Mouse (Mus musculus): ENCODE measurements around the gene Trabd2b.
A peak's percentile ranks its signal among the peaks of the same experiment; 100 is the strongest.

Trabd2b gene

DNA sequence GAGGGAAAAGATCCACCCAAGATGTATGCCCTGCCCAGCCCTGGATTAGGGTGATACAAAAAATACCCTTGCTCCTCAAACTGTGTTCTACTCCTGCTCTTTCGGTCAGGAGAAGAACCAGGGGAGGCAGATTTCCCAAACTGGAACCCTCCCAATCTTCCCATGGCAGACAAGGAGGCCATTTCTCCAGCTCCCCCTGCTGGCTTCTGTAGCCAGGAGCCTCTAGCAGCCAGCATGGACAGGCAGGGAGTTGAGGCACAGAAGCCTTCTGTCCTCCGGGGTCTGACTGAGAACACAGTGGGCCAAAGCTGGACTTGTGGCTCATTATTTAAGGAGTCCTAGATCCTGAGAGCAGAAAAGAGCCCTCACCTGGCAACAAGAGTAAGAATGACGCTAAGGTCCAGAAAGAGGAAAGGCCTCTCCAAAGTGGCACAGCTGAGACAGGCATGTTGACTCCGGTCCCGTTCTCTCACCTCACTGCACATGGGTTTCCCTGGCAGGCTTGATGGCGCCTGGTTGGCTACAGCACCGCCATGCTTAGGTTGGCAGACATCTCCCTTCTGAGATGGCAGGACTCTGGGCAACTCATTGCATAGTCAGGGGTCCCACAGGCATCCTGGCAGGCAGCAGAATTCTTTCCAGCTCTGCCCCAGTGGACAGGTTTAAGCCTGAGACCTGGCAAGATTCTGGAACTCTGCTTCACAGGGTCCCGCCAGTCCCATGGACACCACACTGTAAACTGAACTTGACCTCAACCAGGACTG, 204.8 kb downstream of the Trabd2b start:
- DNase-seq: no peak

DNA sequence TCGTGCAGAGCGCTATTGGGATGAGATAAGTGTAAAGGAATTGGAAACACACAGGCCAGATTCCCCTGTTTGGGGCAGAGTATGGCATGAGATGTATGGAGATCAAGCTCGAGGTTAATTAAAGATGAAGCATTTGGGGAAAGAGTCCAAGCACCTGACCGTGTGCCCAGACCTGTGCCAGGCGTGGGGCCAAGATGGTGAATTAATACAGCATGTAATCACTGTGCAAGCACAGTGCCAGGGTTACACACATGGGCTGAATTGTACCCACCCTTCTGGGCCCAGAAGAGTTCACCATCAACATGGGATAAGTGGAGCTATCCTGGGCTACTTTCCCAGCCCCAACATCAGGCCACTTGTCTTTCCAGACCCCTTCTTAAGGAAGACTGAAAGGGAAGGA, 205.5 kb downstream of the Trabd2b start:
- DNase-seq: no peak

DNA sequence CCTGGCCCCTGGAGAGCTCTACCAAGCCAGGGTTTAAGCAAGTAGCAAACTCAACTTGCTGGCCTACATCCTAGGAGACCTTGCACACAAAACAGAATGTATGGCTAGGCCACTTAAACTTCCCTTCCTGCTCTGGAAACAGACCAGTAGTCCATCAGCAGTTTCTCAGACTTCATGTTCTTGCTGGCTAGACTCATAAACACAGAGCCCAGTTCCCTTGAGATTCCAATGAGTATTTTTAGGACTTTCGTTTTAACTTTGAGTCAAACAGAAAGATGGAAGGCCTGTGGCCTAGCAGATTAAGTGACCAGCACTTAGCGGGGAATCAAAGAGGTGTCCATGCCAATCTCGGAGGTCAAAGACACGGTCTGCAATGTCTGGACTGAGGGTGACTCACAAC, 206.3 kb downstream of the Trabd2b start:
- no peak for DNase-seq

DNA sequence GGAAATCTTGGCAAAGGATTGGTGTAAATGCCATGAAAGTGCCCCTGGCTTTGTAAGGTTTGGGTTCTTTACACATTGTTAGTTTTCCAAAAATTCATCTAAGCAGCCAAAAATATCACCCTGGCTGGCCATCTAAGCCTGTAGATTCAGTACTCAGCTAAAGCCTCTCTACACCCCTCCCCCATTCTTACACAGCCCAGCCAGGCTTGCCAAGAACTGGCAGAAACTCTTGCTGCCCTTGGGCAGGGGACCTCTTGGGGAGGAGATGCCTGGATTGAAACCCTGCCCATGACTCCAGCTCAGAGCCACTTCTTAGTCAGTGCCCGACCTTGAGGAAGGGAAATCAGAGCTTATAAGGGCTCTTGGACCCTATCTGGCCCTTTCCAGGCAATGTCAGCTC, 207.6 kb downstream of the Trabd2b start:
- no peak for DNase-seq

DNA sequence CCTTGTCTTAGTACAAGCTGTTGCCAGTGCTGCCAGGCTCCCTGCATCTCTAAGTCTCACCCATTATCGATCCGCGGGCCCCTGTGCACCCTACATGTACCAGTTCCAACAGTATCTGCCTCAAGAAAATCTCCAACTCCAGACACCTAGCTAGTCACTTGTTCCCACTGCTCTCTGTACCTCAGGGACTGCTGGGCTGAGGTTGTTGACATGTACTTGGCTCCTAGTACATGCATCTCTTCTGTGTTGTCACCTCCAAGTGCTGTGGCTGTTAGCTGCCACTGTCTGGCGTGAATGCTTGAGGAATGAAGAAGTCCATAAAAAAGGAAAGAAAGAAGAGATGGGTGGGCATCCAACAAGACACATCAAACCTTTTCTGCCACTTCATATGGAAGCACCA, 209.2 kb downstream of the Trabd2b start:
- no peak for DNase-seq

DNA sequence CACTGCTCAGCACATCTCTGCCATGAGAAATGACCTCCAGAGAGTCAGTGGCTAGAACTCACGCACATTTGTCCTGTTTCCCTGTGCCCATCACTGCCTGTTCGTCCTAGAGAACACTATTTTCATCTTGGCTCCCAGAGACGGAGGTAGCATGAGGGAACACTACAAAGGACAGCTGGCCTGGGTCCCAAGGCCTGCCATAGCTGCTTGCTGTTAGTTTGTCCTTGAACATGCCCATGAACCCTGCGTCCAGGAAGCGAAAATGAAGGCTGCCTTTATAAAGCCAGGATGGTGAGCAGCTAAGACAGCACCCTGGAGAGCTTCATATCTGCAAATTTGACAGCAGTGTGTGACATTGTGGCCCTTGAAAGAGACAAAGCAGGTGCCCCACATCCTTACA, 216.4 kb downstream of the Trabd2b start:
- no peak for DNase-seq

DNA sequence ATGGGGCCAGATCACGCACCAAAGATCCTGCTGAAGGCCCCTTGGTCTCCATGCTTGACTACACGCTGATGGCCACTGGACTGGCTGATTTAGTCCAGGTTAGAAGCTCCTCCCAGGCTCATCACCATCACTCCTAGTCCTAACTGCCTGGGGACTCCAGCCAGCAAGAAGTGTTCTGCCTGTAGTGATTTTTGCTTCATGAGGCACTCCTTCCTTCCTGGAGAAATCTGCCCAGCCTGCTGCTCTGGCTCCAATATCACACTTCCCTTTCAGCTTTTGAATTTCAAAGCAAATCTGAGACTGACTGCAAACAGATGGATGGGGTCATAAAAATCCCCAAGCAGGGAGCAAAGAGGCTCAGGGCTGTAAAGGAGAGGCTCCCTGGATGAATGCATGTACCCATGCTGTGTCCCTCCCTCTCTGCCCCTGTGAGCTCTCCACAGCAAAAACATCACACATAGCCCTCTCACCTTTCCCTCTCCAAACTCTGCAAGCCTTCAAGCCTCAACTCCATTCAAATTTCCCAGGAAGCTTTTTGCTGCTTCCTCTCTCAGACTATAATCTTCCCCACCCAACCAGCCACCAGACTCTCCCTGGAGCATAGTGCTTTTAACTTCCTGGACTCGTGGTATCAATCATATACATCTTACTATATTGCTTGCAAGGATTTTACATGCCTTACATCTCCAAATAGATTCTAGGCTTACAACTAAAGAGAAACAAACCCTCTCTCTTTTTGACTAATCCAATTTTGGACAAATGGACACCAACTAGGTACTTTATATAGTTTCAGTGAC, 217.8 kb downstream of the Trabd2b start:
- DNase-seq: no peak

DNA sequence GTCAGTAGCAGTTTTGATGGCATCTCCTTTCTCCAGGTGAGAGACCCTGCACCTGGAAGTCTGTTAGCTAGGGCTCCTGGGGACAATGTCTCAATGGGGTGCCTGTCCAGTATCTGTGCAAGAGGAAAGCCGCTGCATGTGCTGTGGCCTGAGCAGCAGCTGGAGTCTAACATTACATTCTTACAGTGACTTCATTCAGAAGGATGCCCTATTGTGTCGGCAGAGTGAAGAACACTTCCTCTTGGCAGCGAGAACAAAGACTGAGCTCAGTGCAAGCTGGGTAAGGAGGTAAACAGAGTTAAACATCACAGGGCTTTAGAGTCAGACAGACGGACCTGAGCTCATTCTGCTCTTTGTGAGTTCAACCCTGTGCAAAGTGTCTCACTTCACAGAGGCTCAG, 218.8 kb downstream of the Trabd2b start:
- DNase-seq: no peak

DNA sequence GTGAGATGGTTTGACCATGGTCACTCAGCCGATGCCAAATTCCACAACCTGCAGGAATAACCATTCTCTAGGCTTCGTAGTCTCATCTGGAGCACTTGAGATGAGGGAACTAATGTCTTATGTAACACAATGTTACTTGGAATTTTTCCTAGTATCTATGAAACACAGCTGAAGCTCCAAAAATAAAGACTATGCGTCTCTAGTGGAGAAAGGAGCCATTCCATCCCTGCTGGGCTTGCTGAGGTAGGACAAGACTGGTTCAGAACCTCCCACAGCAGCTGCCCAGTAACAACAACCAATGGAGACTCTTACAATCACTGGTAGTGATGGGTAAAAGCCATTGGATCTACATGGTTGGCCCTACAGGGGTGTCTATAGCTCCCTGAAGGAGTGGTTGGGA, 219.4 kb downstream of the Trabd2b start:
- no peak for DNase-seq

DNA sequence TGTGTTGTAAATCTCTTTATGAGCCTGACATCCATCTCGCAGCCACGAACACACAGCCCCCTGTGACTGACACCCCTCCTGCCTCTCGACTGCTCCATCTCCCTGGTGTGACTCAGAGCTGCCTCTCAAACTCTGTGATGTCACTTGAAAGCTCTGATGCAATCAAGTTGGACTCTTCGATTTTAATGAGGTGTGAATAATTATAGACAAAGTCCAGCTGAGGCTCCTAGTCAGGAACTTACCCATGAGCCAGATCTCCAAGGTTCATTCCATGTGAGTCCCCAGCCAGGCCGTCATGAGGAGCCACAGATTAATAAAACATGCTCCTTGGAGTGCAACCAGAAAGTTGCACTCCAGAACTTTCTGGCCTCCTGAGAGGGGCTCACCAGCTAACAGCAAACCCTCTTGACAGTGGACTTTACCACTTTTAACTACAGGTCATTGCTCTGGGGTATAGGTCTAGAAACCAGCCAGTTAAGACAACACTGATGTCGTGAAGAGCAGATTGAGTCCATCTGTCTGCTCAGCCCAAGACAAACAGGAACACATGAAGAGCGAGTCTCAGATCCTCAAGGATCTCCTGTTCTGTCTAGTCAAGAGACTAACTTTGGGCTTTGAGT, 221.3 kb downstream of the Trabd2b start:
- no peak for DNase-seq

DNA sequence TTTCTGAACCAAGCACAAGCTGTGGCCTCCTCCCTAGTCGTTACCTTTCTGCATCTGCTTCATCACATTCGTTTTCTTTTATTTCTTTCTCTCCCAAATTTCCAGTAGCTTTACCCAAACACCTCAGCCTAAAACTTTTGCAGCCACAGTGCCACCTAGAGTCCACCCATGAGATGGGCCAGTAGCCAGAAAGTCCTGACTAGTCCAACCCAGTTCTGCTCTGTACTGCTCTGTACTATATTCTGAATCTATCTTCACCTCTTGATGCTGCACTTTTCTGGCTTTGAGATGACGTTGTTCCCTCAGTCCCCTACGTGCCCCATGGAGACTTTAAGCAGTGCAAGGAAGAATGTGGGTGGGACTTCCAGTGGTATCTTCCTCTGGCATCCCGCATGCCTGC, 229.4 kb downstream of the Trabd2b start:
- DNase-seq: no peak

DNA sequence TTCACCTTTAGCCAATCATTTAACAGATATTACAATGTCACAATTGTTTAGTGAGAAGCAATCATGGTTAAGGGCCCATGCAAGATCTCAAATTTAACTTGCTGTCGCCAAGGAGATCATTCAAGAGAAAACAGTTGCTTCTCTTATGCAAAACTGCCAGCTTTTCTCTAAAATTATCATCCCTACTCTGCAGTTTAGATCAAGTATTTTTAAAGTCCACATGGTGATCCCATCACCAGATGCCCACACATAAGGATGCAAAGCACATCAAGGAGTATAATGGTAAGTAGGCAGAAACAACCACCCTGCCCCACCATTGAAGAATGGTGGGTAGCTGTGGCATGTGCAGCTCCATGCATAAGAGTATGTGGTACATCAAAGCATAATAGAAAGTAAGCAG, 229.8 kb downstream of the Trabd2b start:
- no peak for DNase-seq

DNA sequence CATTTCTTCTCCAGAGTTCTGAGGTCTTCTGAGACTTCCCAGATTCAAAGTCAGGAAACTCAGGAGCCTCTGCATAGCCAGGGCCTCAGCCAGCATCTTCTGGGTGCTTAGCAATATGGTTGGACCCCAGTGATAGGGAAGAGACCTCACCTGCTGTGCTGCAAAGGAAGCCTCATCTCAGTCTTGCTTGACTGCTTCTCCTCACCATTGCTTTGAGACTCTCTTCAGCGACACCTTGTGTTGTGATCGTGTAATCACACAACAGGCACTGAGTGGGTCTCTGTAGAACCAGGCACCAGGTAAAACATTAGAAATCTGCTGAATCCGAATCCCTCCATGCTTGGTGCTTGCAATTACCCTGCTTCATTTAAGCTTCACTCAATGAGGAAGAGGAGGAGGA, 230.6 kb downstream of the Trabd2b start:
- DNase-seq: no peak

DNA sequence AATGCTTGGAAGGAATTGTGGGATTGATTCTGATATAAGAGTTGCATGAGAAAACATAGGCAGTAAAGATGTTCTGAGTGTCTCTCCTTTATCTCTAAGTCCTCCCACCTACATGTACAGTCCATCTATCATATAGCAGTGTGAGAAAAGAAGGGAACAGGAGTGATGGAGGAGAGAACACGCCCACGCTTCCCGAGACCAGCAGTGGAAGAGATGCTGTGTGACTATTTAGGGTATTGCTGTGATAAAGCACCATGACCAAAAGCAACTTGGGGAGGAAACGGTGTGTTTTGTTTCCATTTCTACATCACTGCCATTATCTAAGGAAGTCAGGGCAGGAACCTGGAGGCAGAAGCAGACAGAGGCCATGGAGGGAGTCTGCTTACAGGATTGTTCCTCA, 235.9 kb downstream of the Trabd2b start:
- no peak for DNase-seq

DNA sequence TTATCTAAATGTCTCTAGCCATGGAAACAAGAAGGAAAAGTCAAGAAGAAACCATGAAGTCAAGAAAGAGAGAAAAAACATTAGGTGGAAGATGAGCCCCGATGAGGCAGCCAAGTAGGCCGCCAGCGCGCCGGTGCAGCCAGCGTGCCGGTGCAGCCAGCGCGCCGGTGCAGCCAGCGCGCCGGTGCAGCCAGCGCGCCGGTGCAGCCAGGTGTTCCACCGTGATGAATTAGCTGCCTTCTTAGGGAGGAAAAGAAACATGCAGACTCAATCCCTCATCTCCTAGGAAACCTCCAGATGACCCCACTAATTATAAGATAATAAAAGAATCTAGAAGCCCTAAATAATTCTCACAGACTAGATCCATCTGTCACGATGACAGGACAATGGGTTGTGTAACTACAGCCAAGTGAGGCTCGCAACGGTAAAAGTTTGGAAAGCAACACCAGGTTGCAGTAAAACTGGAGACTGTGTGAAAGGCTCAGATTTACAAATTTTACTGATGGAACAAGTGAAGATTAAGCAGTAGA, 237.2 kb downstream of the Trabd2b start:
- no peak for DNase-seq

DNA sequence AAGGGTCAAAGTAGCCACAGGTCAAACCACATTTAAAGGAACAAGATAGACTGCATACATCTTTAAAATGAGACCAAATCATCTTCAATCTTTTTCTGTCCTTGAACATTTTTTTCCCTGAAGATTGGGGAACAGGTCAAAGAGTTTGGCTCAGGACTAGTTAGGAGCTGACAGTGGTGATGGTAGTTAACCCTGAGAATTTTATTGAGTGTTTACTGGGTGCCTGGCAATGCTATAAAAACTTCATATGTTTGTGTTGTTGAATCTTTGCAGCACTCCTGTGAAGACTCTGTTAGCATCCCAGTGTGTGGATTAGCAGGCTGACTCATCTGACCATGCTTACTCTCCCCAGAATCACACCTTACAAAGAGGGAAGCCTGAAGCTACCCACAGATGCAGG, 238.8 kb downstream of the Trabd2b start:
- no peak for DNase-seq

DNA sequence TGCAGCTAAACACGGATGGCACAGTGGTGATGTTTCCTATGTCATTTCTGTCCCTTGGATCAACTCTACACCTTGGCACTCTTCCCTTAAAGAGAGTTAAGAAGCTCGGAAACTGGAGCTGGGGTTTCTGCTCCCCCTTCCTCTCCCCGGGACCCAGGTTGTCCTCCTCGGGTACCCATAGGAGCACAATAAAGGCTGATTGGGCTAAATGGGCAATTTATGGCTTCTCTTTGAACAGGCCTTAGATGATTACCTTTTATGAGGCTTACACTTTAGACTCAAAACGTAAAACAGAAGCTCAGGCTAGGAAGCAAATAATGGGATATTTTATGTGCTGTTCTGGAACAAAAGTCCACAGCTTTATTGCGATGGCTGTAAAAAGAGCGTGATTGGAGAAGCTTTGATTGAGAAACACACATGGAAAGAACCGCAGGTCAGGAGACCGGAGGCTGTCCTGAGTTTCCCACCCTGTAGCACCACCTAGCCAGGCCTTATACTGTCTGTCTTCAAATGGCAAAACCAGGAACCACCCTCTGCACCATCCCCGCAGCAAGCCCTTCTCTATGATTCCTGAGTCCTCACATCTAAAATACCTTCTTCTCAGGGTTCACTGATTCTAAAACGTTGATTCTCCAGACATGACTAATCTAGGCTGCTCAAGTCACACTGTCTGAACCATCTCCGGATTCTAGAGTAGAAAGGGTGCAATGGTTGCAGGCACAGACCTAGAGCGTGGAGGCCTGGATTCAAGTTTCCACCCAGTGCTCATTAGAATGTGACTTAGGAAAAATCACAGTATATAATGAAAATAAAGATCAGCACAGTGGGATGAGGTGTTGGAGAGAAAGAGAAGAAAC, 240.5 kb downstream of the Trabd2b start:
- DNase-seq: no peak

DNA sequence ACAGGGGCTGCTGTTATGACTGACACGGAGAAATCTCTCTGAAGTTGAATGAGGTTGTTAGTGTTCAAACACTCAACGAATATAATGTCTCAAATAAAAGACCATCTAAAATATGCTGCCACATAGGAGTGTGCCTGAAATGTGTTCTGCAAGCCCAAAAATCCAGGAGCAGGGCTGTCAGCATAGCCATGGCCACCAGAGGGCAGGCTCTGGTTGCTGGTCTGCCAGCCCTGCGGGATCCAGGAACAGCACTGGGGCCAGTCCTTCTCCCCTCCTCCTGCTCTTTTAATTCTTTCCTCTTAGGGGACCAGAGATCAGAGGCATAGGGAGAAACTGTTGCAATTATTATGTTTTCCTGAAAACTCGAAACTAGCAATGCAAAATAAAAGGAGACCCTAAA, 241.2 kb downstream of the Trabd2b start:
- DNase-seq: peak; percentile 40 to 77

DNA sequence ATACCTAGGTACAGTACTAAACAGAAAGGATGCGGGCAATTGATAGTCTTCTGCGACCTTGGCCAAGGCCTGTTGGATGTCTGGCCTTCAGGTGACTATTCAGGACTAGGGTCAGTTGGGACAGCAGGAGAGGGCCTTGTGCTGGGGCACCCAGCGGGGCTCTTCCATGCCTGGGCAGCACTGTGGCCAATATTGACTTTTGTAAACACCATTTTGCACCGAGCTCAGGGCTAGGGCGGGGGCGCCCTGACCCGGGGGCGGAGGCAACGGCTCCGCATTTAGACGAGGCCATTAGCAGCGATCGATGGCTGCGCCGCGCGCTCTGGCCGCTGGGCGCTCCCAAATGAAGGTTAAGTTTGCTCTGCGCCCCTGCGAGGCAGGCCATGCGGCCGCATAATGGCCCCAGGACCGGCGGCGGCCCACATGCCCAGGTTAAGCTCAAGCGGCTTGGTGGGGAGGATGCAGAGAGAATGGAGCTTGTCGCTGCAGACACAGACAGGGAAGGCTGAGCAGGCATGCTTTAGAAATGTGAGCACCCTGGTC, 242.1 kb downstream of the Trabd2b start:
- DNase-seq: no peak

DNA sequence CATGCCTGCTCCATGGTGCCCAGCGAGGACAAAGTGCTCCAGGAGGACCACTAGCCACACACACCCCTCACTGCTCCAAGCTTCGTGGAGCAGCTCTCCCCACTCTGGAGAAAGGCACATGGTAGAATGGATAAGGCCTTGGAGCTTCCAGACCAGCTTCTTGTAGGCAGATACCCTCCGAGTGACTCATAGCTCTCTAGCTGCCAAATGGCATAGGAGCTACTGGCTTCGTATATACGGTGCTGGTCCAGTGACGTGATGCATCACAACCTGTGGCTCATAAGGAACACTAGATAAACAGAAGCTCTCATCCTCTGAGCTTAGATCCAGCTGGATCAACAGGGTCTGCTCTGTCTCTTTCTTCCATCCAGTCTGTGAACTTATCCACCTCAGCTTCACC, 244.0 kb downstream of the Trabd2b start:
- DNase-seq: no peak

DNA sequence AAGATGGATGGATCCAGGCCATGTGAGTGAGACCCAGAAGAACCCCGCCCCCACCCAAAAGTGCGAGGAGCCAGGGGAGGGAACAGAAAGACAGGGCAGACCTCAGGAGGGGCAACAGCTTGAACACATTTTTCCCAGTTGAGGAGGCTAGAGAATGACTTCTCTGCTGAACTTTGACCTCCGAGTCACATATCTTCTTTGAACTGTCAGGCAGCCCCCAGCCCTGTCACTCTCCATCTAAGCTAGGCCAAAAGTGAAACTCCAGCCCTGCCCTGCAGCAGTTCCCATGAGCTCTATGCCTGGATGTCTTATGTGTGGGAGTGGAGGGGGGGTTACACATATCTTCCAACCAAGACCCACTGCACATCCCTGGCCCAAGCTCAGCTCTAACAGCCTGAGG, 244.5 kb downstream of the Trabd2b start:
- no peak for DNase-seq

DNA sequence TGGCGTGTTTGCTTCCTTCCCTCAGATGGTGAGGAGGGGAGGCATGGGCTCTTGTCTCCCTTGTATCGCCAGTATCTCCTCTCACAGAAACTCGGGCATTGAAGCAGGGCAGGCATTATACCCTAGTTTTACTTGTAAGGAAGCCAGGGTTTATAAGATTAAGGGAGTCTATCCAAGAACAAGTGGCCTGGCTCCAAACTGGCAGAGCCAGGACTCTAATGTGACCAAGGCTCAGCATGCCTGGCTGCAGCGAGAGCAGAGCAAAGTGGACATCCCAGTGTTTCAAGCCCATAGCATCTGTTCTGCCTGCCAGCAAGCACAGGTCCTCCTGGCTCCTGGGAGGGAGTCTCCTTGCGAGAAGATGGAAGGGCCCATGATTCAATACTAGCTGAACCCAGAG, 245.1 kb downstream of the Trabd2b start:
- no peak for DNase-seq

DNA sequence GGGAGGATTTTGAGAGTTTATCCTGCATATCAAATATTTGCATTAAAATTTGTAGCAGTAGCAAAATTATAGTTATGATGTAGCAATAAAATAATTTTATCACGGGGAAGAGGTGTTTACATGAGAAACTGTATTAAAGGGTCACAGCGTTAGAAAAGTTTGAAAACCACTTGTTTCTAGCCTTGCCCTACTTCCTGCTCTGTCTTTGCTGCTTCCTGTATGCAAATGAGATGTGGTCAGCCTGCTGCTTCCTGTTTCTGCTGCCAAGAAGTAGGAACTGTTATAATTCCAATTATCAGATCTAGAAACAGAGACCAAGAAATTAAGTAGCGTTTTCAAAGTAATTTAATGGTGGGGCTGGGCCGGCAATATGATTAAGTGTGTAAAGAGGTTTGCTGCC, 245.9 kb downstream of the Trabd2b start:
- DNase-seq: peak in 1 of 2 experiments; percentile 21

Data from spleen, adult 18-20 months (tissue).